Mouse (Mus musculus): Measurements from ENCODE around the gene Nos1.

The Nos1 gene

GRCm38 (mm10) chr5:117955675-117956420, 175.0 kb downstream of the Nos1 start:
- DNase-seq (ENCODE audit: low spot score in 2 of 2) = no peak

- no peak for DNase-seq (ENCODE audit: low spot score in 2 of 2)
These were observed 183.9 kb downstream of the Nos1 start for GRCm38 (mm10) chr5:117964750-117965149.

- no peak for DNase-seq (ENCODE audit: low spot score in 2 of 2)
These were observed 186.1 kb downstream of the Nos1 start for GRCm38 (mm10) chr5:117966956-117967355.

- no peak for DNase-seq (ENCODE audit: low spot score in 2 of 2)
These were observed 186.8 kb downstream of the Nos1 start for GRCm38 (mm10) chr5:117967659-117968069.

GRCm38 (mm10) chr5:117969681-117970427, 189.0 kb downstream of the Nos1 start:
- no peak for DNase-seq (ENCODE audit: low spot score in 2 of 2)

GRCm38 (mm10) chr5:117976263-117976656, 195.4 kb downstream of the Nos1 start:
- DNase-seq (ENCODE audit: low spot score in 2 of 2) = no peak

GRCm38 (mm10) chr5:117976657-117977500, 196.0 kb downstream of the Nos1 start, which contains the start of gene Fbxo21:
Gene Fbxo21, plus strand, starts transcription at chr5:117976730.
- peak; percentile 90 to 93 for DNase-seq (ENCODE audit: low spot score in 2 of 2)

- DNase-seq (ENCODE audit: low spot score in 2 of 2) = peak in 1 of 2 experiments; percentile 34
These were observed 196.8 kb downstream of the Nos1 start for GRCm38 (mm10) chr5:117977501-117978158.

- no peak for DNase-seq (ENCODE audit: low spot score in 2 of 2)
These were observed 197.4 kb downstream of the Nos1 start for GRCm38 (mm10) chr5:117978159-117978697.

- no peak for DNase-seq (ENCODE audit: low spot score in 2 of 2)
These were observed 198.2 kb downstream of the Nos1 start for GRCm38 (mm10) chr5:117979082-117979481.

GRCm38 (mm10) chr5:117980921-117981320, 200.1 kb downstream of the Nos1 start:
- no peak for DNase-seq (ENCODE audit: low spot score in 2 of 2)

GRCm38 (mm10) chr5:117981943-117982342, 201.1 kb downstream of the Nos1 start:
- DNase-seq (ENCODE audit: low spot score in 2 of 2) = no peak

GRCm38 (mm10) chr5:117986327-117986726, 205.5 kb downstream of the Nos1 start:
- no peak for DNase-seq (ENCODE audit: low spot score in 2 of 2)

- no peak for DNase-seq (ENCODE audit: low spot score in 2 of 2)
These were observed 207.1 kb downstream of the Nos1 start for GRCm38 (mm10) chr5:117987891-117988290.

- no peak for DNase-seq (ENCODE audit: low spot score in 2 of 2)
These were observed 207.5 kb downstream of the Nos1 start for GRCm38 (mm10) chr5:117988367-117988766.

GRCm38 (mm10) chr5:117989773-117990172, 208.9 kb downstream of the Nos1 start:
- DNase-seq (ENCODE audit: low spot score in 2 of 2) = no peak

GRCm38 (mm10) chr5:117990957-117991356, 210.1 kb downstream of the Nos1 start:
- DNase-seq (ENCODE audit: low spot score in 2 of 2) = no peak

- DNase-seq (ENCODE audit: low spot score in 2 of 2) = no peak
These were observed 212.7 kb downstream of the Nos1 start for GRCm38 (mm10) chr5:117993550-117993949.

- no peak for DNase-seq (ENCODE audit: low spot score in 2 of 2)
These were observed 214.6 kb downstream of the Nos1 start for GRCm38 (mm10) chr5:117995372-117995901.

GRCm38 (mm10) chr5:117995911-117996310, 215.1 kb downstream of the Nos1 start:
- no peak for DNase-seq (ENCODE audit: low spot score in 2 of 2)

- DNase-seq (ENCODE audit: low spot score in 2 of 2) = no peak
These were observed 215.7 kb downstream of the Nos1 start for GRCm38 (mm10) chr5:117996581-117996980.

Data from frontal cortex, postnatal 25 days (tissue).